Mouse (Mus musculus) right cerebral cortex, postnatal 36 days (tissue): ENCODE measurements around the gene Pnn.
"Not testable (repeated sequence)": the region's sequence is repeated elsewhere in the genome, so short reads cannot be mapped to it uniquely, and the experiment has no call there.

Experiments used
- DNase-seq, 2 experiments: peaks; one replicate each; pipeline ENCODE4 v3.0.0; 2022; ENCODE audit warnings: low spot score in 2 of 2, mixed read lengths in 1 of 2

The Pnn gene

DNA sequence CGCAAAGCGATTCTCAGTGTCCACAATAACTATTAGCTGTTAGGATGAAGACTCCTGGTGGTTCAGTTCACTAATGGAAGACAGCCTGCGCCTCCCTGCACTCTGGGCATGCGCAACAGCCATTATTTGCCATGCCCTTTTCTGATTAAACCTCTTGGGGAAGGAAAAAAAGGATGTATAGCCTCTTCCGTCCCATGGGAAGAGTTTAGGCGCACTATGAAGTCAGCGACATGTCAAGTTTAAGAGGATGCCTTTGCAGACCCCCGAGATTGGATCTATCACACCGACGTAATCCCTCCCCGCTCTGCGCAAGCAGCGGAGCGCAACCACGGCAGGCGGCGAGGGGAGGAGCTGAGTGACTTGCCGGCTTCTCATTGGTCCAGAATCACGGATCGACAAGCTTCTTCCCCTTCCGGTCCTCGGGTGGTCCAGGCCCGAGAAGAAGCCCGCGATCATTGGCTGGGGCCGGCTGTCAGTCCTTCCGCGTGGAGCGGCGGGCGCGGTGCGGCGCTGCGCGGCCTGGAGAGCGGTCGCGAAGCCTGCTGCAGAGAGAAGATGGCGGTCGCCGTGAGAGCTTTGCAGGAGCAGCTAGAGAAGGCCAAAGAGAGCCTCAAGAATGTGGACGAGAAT, at the start of gene Pnn:
Gene Pnn, plus strand, starts transcription at position 437 of the 630 bp plus-strand sequence.
- peak; percentile 96 to 98 for DNase-seq

DNA sequence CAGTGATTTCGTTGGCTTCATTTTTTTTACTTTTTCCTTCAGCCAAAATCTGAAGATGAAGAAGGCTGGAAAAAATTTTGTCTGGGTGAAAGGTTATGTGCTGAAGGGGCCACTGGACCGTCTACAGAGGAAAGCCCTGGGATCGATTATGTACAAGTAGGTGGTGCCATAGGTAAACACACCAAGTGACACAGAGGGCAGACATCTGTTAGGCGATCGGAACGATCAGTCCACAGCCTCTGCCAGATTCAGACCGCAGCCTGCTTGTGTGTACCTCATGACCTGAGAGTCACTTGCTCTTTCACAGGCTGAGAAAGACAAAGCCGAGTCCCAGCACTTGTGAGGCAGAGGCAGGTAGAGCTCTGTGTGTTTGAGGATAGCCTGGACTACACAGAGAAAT, 48.7 kb upstream of the Pnn start:
- DNase-seq, result no peak

DNA sequence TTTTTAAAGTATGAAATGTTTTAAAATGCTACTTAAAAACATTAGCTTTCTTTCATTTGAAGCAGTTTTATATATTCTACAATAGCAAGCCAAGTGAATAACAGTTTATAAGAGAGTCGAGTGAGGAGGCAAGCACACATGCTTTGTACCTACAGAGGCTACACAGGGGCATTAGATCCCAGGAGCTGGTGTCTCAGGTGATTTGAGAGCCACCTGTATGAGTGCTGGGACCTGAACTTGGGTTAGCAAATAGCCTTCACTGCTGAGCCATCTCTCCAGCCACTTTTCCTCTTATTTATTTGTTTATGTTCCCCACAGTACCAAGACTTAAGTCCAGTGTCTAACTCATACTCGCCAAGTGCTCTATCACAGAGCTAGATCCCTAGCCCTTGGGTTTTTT, 46.8 kb upstream of the Pnn start:
- no peak for DNase-seq

DNA sequence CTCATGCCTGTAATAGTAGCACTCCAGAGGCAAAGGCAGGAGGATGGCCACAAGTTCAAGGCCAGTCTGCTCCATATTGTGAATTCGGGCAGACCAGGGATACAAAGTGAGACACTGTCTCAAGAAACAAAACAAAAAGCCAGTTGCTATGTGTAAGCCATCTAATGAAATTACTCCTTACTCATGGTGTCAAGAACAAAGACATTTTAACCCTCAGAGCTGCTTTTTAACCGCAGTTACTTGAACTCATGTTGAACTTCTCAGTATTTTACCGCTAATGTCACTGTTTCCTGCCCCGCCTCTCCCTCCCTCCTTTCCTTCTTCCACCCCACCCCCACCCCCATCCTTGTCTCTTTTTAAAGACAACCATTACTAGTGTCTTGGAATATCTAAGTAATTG, 45.4 kb upstream of the Pnn start:
- no peak for DNase-seq

DNA sequence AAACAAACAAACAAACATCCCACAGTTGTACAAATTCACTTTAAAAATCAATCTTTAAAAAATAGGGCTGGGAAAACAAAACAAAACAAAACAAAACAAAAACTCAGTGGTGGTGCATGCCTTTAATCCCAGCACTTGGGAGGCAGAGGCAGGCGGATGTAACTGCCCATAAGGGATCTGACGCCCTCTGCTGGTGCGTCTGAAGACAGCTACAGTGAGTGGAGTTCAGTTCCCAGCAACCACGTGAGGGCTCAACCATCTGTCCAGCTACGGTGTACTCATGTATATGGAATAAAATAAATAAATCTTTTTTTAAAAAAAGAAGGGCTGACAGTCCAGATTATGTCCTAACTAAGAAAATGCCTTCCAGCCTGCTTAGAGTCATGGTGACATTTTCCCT, 34.6 kb upstream of the Pnn start:
- no peak for DNase-seq

DNA sequence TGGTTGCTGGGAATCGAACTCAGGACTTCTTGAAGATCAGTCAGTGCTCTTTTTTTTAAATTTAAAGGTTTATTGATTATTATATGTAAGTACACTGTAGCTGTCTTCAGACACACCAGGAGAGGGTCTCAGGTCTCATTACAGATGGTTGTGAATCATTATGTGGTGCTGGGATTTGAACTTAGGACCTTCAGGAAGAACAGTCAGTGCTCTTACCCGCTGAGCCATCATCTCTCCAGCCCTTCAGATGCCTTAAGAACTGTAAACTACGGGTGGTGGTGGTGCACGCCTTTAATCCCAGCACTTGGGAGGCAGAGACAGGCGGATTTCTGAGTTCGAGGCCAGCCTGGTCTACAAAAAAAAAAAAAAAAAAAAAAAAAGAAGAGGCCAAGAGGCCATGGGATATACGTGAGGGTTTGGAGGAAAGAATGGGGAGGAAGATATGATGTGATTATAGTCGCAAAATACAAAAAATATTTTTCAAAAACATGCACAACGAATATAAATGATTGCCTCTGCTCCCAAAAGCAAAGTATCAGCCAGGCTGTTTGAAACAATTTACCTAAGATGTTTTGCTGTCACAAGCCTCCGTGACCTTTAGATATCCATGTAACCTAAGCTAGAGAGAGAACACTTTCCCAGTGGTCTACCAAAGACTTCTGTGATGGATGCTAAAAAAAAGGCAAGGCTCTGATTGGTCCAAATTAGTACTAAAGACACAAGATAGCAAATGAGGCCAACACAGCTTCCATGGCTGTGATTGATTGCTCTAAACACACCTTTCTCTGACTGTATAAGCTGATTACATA, 27.3 kb upstream of the Pnn start:
- no peak for DNase-seq

DNA sequence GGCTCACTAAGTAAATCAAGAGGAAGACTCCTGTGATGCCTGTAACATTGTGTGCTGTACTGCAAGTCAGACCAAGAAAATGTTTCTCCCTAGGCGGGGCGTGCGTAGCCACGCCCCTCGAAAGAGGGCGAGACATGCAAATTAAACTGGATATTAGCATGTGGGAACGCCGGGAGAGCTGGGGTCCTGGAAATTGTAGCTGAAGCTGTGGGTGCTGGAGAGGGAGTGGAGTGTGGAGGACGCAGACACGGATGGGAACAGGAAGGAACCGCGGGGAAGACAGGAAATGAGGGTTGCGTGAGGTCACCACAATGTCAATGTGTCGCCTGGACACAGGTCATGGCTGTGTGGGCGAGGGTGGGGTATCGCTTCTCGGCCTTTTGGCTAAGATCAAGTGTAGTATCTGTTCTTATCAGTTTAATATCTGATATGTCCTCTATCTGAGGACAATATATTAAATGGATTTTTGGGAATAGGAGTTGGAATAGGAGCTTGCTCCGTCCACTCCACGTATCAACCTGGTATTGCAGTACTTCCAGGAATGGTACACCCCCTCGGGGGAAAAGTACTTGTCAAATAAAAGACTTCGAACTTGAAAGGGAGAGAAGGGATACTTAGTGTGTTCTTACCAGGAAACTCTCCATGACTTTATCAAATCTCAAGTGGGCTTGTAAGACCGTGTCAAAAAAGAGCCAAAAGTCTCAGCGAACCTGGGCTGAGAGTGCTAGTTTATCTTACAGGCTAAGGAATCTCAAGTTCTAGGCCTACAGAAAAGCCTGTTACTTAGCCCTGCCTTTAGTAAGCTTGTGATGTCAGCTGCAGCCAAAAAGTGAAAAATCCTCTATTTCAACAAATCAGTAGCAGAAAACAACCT, 26.5 kb upstream of the Pnn start:
- DNase-seq, result no peak

DNA sequence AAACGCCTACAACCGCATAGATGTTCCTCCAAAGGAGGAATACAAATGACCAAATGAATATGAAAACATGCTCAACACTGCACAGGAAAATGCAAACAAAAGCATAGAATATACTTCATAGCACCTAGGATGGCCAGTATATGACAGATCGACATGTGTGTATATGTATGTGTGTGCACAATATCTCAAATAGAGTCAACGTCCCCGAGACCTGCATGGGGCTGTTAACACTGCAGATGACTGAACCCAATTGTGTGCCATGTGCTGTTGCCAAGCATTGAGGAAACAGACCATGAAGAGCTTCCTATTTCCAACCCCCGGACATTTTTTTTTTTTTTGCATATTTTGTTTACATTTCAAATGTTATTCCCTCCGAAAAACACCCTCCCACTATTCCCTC, 25.8 kb upstream of the Pnn start:
- no peak for DNase-seq

DNA sequence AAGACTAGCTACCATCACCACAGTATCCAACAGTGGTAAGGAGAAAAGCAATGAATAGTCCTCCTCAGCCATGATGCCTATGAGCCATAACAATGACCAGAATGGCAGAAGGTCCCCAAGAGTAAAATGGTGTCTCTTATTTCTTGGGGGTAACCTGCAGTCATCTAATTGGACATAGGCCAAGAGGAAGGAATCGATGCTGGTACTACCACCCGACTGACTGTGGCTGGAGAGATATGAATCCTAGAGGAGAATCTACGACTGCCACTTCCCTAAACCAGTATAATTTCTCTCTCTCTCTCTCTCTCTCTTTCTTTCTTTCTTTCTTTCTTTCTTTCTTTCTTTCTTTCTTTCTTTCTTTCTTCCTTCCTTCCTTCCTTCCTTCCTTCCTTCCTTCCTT, 14.2 kb upstream of the Pnn start:
- DNase-seq, result no peak

DNA sequence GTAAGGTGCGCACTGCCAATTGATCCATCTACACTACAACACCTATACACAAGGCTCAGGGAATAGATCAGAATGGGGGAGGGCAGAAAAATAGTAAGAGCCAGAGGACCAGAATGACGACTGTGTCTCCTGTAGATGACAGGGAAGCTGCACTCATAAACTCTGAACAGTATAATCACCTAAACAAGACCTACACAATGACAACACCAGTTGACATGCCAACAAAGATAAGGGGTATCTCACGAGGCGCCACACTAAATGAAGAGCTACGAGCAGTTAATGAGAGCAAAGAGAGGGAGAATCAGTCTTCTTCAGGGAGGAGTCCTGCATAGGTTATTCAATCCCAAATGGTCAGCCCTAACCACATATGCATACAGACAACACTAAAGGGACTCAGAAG, 13.5 kb upstream of the Pnn start:
- DNase-seq, result no peak

DNA sequence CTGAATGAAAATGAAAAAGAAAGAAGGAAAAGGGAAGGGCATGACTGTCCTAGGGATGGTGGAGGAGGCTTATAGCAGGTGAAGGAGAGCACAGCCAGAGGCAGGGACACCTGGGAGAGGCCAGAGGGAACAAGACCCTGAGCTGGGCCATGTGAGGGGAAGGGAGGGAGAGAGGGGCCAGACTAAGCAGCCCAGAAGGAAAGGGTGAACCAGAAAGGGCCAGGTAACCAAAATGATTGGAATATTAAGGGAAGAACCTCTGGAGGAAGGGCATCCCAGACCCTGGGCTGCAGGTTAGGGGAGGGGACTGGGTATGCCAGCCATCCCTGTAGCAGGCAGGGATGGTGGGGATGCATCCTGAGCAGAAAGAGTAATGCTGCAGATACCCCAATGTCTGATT, 12.7 kb upstream of the Pnn start:
- DNase-seq, result no peak

DNA sequence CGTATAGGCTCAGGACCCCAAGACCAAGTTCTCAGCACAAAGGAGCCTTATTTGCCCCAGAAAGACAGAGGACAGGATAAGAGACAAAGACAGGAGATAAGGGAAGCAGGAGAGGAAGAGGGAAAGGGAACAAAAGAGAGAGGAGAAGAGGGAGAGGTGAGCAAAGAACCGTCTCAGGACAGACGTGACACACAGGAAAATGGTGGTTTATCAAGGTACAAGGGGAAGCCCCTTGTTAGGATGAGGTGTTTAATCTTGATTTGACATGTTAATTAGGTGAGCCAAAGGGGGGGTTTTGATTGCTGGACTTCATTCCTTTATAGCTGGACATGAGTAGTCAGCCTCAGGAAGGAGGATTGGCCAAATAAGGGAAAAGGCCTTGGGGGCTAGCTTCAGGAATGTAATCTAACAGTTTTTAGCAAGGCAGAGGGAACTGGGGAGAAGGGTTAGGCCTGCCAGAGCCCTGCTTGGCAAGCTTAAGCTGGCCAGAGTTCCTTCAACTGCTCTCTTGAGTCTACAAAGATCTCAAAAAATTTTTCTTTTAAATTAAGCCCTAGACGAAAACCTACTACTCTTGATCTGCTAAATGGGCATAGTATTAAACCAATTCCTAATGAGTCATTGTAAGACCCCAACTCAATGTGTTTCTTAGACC, 11.4 kb upstream of the Pnn start:
- no peak for DNase-seq

DNA sequence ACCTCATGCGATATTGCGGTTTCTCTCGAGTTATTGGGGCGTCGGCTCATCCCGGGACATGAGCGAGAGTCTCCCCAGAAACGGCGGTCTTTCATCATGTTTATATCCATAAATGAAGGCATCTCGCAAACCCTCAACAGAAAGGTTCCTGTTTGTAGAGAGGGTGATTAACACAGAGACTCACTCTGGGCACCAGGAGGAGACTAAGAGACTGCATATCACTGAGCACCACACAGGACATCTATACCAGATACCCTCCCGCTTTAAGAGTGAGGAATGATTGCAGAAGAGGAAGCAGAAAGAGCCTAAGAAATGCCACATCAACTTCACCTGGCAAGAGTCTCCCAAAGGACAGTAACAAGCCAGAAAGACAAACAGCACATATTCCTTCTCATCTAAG, 10.5 kb upstream of the Pnn start:
- no peak for DNase-seq

DNA sequence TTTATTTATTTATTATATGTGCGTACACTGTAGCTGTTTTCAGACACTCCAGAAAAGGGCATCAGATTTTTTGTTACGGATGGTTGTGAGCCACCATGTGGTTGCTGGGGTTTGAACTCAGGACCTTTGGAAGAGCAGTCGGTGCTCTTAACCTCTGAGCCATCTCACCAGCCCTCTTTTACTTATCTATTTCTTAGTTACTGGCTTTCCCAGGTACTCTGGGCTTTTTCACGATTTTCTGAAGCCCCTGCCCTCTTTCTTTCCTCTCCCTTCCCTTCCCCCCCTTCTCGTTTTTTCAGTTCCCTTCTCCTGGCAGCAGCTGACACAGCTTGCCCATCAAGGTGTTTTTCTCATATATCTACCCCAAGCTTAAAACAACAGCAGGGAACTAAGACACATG, 8.4 kb upstream of the Pnn start:
- not testable (repeated sequence) for DNase-seq

DNA sequence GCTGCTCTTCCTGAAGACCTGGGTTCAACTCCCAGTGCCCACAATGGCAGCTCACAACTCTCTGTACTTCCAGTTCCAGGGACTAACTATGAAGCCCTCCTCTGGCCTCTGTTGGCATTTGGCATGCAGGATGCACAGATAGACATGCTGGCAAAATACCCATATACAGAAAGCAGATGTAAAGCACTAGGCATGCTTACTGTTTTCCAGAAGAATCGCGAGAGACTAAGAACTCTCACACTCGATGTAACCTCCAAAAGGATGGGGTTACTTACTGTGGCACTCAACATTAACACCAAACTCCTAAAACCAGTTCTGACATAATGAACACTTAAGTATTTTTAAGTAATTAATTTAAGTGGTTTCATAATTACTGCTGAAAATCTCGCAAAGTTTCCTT, 6.4 kb upstream of the Pnn start:
- DNase-seq, result no peak

DNA sequence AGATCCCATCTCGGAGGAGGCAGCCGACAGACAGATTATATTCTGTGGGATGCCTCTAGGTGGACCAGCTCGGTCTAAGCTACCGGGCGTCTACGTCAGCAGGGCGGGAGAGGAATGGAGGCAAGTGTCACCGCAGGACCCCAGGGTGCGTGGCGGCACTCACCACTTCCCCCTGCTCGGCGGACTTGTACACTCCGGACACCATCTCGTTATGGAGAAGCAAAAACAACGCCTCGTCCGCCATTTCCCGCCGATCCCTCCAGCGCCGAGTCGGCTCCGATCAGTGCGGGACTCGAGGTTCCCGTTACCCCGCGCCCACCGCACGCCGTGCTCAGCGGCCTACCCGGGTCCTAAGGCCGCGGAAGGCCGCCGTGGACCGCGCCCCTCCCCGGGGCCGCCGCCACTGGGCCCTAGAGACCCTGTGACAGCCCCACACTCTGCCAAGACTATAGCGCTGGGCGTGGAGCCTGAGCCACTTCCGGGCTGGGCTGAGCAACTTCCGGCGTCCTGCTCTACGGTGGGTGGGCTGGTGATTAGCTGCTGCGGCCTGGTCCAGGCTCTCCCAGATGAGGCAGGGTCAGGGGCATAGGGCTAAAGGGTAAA, 5.6 kb upstream of the Pnn start, which contains the start of gene Trappc6b:
Gene Trappc6b, minus strand, starts transcription at position 480 of the 603 bp plus-strand sequence.
- peak; percentile 71 to 75 for DNase-seq

DNA sequence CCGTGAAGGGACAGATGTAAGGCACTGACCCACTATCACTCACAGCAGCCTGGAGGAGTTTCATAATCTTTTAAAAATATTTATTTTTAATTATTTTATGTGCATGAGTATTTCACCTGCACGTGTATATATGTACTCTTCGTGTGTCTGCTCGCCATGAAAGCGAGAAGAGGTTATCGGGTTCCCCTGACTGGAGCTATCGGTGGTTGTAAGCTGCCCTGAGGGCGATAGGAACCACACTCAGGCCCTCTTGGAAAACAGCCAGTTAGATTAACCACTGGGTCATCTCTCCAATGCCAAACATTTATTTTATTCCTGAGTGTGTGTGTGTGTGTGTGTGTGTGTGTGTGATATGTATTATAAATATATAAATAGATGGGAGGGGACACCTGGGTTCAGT, 1.8 kb upstream of the Pnn start:
- no peak for DNase-seq

DNA sequence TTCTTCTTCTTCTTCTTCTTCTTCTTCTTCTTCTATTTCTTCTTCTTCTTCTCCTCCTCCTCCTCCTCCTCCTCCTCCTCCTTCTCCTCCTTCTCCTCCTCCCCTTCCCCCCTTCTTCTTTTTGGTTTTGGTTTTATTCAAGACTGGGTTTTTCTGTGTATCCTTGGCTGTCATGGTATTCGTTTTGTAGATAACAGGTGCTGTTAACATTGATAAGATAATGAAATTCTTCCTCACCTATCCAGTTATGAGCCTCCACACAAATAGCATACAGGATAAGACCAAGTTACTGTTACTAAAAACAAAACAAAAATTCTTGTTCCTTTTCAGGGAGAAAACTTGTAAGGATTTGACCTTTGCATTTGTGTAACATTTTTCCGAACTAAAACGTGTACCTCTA, 908 bp upstream of the Pnn start:
- no peak for DNase-seq

DNA sequence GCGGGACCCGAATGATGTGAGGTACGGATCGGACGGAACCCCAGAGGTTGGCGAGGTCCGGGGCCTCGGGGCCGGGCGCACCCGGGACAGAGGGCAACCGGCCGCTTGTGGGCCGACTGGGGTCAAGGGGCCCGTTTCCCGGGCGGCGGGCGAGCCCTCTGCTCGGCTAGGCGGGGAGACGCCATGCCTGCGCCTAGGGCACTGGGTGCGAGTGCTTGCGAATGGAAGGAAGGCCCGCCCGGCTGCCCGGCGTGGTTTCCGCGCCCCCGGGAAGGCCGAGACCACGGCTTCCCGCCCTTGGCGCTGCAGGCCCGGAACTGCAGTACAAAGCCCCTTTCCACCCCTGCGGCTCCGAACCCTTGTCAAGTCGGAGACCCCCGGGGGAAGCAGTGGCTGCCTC, 411 bp downstream of the Pnn start:
- peak in 1 of 2 experiments; percentile 9 for DNase-seq

DNA sequence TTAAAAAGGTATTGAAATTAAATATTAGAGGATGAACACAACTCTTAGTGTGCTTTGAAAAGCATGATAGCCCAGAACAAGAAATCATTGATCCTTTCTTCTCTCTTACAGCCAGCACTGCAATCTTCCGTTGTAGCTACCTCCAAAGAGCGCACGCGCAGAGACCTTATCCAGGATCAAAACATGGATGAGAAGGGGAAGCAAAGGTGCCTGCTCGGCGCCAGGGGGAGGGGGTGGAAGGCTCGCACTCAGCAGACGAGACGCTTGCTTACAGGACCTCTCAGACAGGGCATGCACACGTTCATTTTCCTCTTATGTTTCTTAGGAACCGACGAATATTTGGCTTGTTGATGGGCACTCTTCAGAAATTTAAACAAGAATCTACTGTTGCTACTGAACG, 2.1 kb downstream of the Pnn start:
- no peak for DNase-seq

DNA sequence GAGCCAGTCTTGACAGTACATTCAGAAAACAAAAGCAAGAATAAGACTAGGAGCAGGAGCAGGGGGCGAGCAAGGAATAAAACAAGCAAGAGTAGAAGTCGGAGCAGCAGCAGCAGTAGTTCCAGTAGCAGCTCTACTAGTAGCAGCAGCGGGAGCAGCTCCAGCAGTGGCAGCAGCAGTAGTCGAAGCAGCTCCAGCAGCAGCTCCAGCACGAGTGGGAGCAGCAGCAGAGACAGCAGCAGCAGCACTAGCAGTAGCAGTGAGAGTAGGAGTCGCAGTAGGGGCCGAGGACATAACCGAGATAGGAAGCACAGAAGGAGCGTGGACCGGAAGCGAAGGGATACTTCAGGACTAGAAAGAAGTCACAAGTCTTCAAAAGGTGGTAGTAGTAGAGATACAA, 5.6 kb downstream of the Pnn start:
- peak; percentile 26 to 43 for DNase-seq

DNA sequence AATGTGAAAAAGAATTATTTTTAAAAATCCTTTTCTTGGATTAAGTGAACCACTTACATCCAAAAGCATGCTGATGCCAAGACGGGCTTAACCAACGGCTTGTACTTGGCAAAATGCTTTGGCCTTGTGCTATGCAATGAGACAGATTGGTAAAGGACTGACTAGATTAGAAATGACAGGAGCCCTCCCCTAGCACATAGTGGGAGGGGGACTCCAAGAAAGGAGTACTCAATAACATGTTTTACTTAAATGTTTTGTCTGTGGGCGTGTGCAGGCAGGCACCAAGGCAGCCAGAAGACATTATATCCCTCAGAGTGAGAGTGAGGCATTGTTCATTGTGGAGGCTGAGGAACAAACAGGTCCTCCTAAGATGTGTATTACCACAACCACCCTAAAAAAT, 7.4 kb downstream of the Pnn start:
- peak; percentile 17 to 28 for DNase-seq
